Mouse (Mus musculus): ENCODE results near the gene Rgs7.

Gene Rgs7

DNA sequence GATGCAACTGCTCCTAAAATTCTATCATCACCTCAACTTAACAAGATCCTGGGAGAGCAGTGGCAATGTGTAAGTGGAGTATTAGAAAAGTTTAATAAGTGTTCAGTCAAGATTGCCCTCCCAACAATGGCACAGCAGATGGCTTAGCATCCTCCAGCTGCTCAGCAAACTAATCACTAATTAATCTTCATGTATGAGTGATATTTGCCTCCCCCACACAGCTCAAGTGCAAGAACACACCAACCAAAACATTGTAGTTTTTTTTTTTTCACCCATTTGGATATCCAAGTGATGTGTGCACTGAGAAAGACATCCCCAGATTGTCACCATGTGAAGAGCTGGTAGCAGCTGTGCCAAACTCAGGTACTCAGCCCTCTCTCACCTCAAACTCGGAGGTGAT lies 336.8 kb downstream of the Rgs7 start:
- 83% methylated on average over 1 of the region's 1 CpGs for WGBS

DNA sequence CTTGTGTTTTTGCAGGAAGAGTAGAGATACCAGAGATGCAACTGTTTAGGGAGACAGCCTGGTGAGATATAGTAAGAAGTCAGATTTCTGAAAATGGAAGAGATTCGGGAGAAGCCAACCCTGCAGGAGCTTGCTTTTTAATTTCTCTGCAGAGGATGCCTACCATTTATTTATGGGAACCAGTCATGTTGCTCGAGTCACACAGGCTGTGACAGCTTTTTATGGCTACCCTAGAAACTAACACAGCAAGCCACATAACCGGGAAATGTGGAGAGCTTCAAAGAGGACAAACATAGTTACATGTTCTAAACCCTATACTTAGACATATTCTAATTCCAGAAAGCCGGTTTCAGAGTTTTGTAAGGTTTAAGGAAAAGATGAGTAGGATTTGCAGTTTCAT lies 349.2 kb downstream of the Rgs7 start:
- WGBS, result 37% methylated on average over 4 of the region's 4 CpGs

DNA sequence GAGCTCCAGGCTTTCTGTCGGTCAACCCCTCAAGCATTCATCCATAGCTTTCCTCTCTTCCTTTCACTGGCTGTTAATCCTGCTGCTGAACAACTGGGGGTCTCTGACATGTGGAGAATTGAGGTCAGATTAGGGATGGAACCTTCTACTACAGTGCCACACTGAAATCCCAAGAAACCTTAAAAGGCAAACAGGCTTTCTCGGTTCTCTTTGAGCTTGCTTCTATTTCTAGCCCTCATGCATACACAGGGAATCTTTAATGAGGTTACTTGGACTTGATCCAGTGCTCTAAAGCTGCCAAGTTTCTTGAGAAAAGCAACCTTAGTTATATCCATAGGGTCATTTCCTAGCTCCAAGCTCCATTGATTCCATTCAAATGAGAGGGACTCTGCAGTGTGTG lies 363.8 kb downstream of the Rgs7 start:
- 22% methylated on average over 2 of the region's 2 CpGs for WGBS

DNA sequence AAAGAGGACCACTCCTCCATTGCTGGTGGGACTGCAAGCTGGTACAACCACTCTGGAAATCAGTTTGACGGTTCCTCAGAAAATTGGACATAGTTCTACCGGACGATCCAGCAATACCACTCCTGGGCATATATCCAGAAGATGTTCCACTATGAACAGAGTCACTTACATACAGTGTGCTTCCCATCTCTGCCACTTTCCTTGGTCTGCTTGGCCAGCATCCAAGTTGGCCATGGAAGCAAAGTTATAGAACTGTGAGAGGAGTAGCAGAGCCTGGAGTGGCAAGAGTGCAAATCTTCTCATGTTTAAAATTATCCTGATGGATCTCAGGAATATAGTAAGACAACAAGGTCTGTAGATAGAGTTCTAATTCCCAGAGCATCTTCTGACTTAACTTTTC lies 367.9 kb downstream of the Rgs7 start:
- 68% methylated on average over 3 of the region's 3 CpGs for WGBS

DNA sequence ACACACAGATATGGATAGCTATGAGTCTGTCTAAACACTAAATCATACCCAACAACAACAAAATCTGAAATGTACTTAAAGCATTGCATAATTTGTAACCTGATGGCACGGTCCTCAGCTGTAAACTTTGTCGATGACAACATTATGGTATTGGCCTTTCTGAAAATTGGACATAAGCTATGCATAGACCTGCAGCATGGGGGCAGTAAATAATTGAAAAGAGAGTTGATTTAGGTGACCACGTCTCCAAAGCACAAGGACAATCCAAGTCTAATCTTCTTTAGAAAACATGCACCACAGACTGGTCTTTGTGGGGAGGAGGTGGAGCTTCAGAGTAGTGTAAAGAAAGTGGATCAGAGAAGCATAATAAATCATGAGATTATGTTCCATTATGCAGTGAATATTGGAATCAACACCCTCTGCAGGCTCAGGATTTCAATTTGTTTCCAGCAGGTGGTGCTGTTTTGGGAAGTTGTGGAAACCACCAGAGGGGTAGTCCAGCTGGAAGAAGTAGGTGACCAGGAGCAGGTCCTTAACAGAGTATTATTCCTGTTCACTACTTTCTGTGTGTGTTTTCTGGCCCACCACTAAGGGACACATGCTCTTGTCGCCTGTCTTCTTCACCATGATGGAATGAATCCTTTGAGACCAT lies 373.3 kb downstream of the Rgs7 start:
- WGBS, result 75% methylated on average over 4 of the region's 4 CpGs

DNA sequence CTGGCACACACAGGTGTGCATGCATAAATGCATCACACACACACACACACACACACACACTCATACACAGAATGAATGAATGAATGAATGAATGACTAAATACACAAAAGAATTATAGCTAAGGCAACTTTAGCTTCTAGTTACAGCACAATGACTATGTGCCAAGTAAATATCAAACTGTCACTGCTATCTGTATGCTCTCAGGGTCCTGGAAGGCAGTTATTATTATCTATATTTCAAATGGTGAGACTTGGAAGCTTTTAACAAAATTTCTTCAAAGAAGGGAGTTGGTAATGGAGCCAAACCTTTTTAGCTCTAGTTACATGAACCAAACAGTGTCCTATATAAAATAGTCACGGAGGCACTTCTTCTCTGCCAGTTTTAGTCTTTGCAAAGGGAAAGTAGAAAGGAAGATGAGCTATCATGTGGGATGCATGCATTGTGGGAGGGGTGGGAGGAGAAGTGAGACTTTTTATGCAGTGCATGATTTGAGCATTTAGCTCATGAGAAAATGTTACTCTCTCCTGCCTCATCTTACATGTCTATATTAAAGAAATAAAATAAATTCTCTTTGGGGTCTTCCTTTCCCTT lies 383.9 kb downstream of the Rgs7 start:
- whole genome bisulfite sequencing, result 37% methylated on average over 1 of the region's 1 CpGs

DNA sequence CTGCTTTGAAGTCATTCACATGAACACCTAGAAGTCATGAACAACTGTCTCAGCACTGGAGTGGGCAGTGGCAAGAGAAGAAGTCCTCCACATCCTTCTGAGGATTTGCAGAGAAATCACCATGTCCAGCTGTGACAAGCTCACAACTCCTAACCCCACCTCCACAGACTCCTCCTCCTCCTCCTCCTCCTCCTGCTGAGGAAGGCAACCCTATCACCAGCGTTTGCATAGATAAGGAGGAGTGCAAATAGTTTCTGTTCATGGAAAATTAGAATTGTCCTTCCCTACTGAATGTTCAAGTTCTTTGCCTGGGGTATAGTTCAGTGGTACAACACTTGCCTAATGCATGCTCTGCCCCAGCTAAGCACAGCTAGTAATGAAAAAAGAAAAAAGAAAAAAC lies 386.0 kb downstream of the Rgs7 start:
- 52% methylated on average over 1 of the region's 1 CpGs for WGBS

DNA sequence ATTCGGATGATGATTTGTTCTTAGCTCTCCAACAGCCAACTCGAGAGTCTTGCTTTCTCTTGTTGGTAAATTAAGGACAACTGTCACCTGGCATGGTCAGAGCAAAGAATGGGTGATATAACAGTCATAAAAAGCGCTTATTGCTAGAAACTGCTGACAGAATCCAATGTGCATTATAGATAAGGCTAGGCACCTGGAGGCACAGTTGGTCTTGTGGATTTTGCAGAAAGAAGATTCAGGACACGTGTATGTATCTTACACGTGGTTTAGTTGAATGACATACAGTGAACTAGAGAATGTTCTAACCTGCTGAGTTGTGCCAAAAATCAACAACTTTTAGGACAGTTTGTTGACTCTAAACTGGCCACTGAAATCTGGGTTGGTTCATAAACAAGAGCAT lies 386.9 kb downstream of the Rgs7 start:
- 77% methylated on average over 5 of the region's 5 CpGs for WGBS

DNA sequence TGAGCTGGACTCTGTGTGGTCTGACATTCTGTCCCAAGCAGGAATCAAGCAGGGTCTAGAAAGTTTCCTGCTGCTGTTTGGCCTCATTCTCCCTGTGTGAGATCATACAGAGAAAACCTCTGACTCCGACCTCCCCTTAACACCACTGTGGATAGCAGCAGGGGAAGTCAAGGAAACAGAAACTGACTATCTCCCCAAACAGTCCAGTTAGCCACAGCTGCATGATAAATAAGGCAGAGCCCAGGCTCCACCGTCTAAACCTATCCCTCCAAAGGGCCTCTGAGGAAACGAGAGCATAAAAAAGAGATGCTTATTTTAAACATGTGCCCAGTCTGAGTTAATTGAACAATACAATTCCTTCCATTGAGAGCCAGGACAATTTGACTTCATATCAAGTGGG lies 395.3 kb downstream of the Rgs7 start:
- 43% methylated on average over 3 of the region's 3 CpGs for WGBS

DNA sequence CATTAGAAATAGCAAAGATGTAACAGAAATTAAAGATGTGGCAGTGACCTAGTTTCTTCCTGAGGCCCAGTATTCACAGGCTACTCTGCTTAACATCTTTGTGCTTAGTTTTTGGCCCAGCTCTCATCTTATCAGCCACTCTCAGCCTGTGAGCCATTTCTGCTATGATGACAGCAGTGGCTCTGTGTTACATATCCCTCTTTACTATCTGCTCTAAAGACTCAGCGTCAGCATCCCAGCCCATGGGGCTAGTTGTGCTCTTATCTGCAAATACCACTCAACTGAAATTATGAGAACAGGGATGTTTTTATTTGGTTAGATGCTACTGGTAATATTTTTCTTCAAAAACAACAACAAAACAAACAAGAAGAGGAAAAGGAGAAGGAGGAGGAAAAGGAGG lies 410.2 kb downstream of the Rgs7 start:
- WGBS, result 72% methylated on average over 1 of the region's 1 CpGs

DNA sequence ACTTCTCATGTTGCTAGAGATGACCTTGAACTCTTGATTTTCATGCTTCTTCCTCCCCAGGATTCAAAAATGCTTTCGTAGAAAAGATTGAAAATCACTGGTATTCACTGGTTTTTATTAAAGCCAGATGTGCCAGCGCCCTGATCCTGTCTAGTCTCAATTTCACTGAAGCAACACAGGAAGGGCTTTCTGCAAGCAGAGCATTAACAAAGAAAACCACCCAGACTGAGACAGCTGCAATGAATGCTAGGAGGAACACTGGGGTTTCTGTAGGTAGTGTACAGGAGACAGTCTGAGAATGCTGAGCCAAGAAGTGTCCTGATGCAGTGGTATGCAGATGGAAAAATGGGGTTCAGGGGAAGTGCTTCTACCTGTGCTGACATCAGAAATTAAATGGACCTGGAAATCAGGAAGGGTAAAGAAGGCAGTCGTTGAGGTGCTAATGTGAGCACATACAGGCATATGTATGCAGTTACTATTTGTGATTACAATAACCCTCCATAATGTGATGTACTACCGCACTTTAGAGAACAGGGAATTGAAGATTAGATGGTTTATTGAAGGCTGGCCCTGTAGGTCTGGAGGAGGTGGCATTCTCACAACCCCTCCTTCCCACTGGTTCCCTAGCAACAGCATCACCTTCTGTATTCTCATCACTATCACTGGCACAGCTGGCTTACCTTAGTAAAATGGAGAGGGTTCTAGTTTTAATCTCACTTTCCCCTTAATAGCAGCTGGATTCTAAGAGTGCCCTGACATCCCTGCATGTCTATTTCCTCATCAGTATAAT lies 412.3 kb downstream of the Rgs7 start:
- WGBS, result 75% methylated on average over 4 of the region's 4 CpGs

DNA sequence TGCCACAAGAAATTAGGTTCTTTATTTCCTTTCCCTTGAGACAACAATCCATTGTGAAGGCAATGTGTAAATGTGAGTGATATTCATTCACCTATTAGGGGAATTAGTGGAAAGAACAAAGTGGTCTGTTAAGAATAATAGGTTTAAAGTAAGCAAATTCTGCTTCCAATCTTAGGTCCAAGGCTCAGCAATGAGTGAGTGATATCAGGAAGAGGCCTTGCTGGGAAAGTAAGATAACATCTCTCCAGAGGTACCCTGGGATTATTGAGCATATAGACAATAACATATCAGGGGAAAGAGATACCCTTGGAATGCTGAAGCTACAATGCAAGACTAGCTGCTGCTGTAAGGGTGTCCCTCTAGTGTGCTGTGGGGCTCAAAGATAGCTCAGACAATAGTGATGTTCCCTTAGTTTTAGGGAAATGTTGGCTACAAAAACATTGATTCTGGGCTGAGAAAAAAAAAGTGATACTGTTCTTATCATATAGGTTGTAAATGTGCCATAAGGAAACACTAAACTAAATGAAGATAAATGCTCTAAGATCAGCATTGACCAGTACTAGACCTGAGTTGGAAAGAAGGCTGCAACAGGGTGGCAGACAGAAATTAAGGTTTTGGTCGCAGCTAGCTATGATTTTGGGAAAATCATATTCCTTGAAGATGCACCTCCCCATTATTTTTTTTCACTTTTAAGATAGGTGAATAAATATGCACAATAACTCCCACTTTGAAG lies 418.6 kb downstream of the Rgs7 start:
- 87% methylated on average over 1 of the region's 1 CpGs for WGBS

DNA sequence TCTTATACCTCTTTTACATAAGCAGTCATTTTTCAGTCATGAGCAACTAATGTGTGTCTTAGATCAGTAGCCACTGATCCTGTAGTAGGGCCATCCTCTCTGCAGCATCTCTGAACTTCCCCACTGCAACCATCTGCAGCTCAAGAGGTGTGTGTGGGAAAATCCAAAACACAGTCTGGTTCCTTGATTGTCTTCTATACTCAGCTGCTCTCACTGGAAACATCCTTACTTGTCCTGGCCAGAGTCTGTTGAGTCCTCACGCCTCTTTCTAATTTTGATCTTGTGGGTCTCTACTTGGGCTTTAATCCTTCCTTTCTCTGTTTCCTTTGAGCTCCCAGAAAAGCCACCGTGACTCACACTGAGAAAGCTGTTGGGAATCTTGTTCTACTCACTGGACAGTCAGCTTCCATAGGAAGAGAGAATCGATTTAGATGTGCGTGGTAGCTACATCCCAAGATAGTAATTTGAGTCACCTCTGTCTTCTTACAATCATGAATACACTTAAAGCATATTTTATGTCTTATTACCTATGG lies 422.5 kb downstream of the Rgs7 start:
- 50% methylated on average over 4 of the region's 4 CpGs for WGBS

DNA sequence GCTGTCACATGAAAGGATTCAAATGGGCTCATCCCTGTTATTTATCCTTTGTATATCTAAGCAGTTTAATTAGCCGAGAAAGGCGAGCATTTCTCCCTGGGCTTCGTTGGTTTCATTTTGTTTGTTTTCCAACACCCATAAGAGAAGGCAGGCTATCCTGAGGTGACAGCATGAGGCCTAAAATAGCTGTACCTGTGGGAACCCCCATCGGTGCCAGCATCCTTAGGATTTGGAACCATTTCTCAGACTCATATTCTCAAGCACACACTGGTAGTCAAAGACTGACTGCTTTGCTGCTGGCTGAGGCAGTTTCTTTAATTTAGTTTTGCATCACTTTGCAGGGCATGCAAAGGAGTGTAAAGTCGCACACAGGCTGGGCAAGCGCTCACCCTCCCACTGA lies 443.2 kb downstream of the Rgs7 start:
- 84% methylated on average over 6 of the region's 6 CpGs for WGBS

DNA sequence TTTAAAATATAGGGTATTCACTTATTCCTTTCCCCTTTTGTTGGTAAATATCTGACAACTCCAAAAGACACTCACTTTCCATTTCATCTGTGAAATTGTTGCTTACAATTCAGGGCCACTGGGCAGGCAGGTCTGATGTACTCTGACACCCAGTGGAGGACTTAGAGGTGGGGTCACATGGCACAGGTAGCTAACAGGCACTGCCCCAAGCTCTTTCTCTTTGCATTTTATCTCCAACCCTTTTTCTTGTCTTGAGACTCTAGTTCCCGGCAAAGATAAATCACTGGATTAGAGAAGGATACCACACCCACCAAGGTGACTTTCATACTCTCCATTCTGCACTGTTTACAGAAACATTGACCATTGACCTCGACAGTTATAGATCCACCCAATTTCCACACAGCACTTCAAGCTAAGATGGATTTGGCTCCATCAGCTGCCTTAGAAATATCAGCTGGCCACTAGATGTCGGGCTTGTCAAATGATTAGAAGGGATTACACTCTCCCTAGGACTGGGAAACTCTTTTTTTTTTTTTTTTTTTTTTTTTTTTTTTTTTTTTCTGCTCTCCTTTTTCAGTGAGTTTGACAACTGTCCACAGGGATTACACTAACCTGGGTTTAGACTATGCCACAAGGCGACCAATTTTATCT lies 451.0 kb downstream of the Rgs7 start:
- 54% methylated on average over 4 of the region's 4 CpGs for WGBS

DNA sequence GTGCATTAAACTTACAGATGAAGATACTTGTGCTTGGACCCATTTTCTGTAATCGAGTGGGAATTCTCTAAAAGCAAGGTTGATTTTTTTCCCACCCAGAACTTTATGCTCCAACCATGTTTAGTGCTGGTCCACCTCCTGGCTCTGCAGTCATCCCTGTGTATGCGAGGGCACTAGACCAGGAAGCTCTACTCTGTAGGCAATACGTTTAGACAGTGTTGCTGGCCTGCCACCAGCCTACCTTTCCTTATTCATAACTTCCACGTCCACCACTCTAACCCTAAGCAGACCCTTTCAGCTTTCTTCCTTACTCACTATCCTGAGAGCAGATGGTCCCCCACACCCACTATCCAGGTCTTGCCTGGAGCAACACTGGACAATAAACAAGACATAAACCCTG lies 452.3 kb downstream of the Rgs7 start:
- 86% methylated on average over 4 of the region's 4 CpGs for WGBS

DNA sequence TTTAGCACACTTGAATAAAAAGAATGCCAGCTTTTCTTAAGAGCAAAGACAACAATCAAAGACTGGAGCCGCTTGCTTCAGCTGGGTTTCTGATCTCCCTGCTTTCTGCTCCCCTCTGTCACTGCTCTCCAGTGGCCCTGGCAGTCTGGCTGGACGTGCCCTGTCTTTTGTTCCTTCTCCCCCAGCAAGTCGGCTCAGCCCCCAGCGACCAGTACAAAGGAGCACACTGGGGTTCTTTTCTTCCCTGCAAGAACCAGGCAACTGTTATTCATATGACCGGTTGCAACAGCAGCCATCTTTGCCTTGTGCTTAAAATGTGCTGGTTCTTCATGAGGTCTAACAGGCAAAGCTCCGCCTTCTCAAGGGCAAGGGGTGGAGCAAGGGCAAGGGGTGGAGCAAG lies 452.7 kb downstream of the Rgs7 start:
- WGBS, result 33% methylated on average over 6 of the region's 6 CpGs

DNA sequence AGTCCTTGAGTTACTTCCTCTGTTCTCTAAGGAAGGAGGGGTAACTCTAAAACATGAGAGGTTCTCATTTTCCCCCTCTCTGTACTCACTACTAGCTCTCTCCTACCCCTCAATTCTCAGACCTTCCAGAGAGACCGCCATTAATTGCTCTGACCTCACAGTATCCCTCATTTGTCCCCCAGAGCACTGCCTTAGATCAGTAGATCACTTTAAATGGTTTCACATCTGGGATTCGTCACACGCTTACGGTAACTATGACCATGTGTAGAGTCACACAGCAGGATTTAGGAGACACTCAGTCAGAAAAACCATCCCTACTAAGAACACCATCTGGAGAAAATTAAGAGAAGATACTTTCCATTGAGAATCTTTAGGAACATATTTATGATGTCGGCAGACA lies 456.8 kb downstream of the Rgs7 start:
- 90% methylated on average over 5 of the region's 5 CpGs for WGBS

DNA sequence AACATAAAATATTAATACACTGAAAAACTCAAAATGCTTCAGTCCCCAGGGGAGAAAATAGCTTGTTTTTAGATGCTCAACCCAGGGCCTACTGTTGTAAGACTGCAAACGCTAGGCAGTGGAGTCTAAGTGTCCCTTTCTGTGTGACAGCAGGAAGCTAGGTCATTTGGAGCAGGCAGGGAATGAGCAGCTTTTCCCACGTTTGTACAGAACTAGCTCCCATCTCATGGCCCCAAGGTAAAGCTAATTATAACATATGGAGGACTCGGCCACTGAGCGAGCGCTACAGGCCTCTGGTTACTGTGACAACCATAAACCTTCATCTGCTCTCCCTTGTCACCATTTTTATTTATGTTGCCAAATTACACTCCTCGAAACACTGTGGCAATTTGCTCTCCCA lies 460.3 kb downstream of the Rgs7 start:
- 44% methylated on average over 6 of the region's 6 CpGs for WGBS

DNA sequence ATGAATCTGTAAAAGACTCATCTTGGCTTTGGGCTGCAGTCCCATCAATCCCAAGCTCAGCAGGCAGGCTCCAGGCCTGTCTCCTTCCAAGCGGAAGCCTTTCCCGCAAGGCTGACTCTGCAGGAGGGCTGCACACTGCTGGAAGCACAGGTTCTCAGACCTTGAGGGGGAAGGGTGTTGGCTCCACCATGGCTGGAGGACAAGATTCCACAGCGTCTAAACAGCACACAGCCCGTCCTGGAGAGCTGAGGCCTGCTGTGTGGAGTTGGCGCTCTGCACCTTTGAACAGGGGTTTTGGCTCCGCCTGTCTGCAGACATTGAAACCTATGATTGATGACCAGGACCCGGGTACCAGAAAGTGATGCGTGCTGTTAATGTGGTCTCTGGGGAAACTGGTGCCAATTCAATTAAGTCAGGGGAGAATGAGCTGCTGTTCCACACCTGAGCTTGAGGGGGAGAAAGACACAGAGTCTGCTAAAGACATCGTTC lies 463.5 kb downstream of the Rgs7 start:
- 46% methylated on average over 9 of the region's 9 CpGs for WGBS

DNA sequence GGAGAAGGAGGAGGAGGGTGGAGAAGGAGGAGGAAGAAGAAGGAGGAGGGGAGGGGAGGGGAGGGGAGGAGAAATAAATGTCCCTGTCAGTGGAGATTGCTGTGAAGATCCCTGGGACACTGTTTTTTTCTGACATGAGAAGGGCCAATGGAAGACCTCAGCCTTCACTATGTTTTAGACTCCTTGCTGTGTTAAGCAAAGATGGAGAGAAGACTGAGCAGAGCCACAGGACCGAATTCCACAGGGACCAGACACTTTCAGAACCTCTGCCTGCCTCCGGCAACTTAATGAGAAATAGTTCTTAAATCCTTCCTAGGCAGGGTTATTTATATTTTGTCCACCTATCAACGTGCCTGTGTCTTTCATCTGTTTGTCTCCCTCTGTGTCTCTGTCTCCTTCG lies 464.0 kb downstream of the Rgs7 start:
- WGBS, result 36% methylated on average over 4 of the region's 4 CpGs

Measured in cerebral cortex, adult 2 months (tissue).